Mouse (Mus musculus) left cerebral cortex, postnatal 36 days (tissue): ENCODE results near the gene Ccr6. TPM values are rescaled to one million over a fixed set of nuclear protein-coding genes. Genes with fewer than 3 reads are reported as not detected.
"Not testable (repeated sequence)": the region's sequence is repeated elsewhere in the genome, so short reads cannot be mapped to it uniquely, and the experiment has no call there.

Source experiments
- DNase-seq, 2 experiments: peaks; one replicate each; pipeline ENCODE4 v3.0.0; 2021 to 2022; ENCODE audit warnings: low spot score in 2 of 2, mixed read lengths in 1 of 2
- intact Hi-C: fragments of 180-260 bp; cut with DNase I; formaldehyde crosslinking; loops from one replicate; pipeline ENCODE4 v1.15.1; 2025
- total RNA-seq, 2 experiments: library from RNA; stranded (reverse); gene quantifications; 2 replicates each; pipeline ENCODE4 v1.2.3; 2021

The Ccr6 gene
- total RNA-seq: under 1 TPM in 1 of 2 experiments, not detected in 1; 0.57 TPM

GRCm38 (mm10) chr17:8235743-8236142, at the start of gene Ccr6:
Ccr6 (plus strand) TSS chr17:8236043.
- intact Hi-C loops: no loop called here
- no peak for DNase-seq

- intact Hi-C loops: loop anchor here (10.0 kb wide), 1 partner anchor 91 kb away; the partner anchor contains the start of gene Mpc1
- no peak for DNase-seq
Measured at GRCm38 (mm10) chr17:8193678-8194077, 42.2 kb upstream of the Ccr6 start.

GRCm38 (mm10) chr17:8195685-8196376, 40.0 kb upstream of the Ccr6 start:
- no peak for DNase-seq
- intact Hi-C loops: loop anchor here (10.0 kb wide), 1 partner anchor 89 kb away; the partner anchor contains the start of gene Mpc1

GRCm38 (mm10) chr17:8197652-8198051, 38.2 kb upstream of the Ccr6 start:
- intact Hi-C loops: loop anchor here (10.0 kb wide), 1 partner anchor 87 kb away; the partner anchor contains the start of gene Mpc1
- DNase-seq: no peak

GRCm38 (mm10) chr17:8199067-8199935, 36.5 kb upstream of the Ccr6 start:
- intact Hi-C loops: loop anchor here (10.0 kb wide), 1 partner anchor 86 kb away; the partner anchor contains the start of gene Mpc1

GRCm38 (mm10) chr17:8199936-8200330, 35.9 kb upstream of the Ccr6 start:
- no peak for DNase-seq
- intact Hi-C loops: loop anchor here (10.0 kb wide), 1 partner anchor 85 kb away; the partner anchor contains the start of gene Mpc1

More at GRCm38 (mm10) chr17:8199067-8199935, 36.5 kb upstream of the Ccr6 start:
- no peak for DNase-seq

- DNase-seq: no peak
- intact Hi-C loops: no loop called here
Measured at GRCm38 (mm10) chr17:8203487-8203886, 32.4 kb upstream of the Ccr6 start.

GRCm38 (mm10) chr17:8205221-8205631, 30.6 kb upstream of the Ccr6 start:
- intact Hi-C loops: not testable (repeated sequence)

GRCm38 (mm10) chr17:8206691-8207090, 29.2 kb upstream of the Ccr6 start:
- no peak for DNase-seq
- intact Hi-C loops: no loop called here

More at GRCm38 (mm10) chr17:8205221-8205631, 30.6 kb upstream of the Ccr6 start:
- DNase-seq: peak in 1 of 2 experiments; percentile 0

- intact Hi-C loops: no loop called here
- no peak for DNase-seq
Measured at GRCm38 (mm10) chr17:8209696-8210095, 26.1 kb upstream of the Ccr6 start.

- no peak for DNase-seq
- intact Hi-C loops: no loop called here
Measured at GRCm38 (mm10) chr17:8210170-8210569, 25.7 kb upstream of the Ccr6 start.

- intact Hi-C loops: no loop called here
- DNase-seq: no peak
Measured at GRCm38 (mm10) chr17:8210675-8211074, 25.2 kb upstream of the Ccr6 start.

- intact Hi-C loops: no loop called here
- DNase-seq: no peak
Measured at GRCm38 (mm10) chr17:8211399-8211798, 24.4 kb upstream of the Ccr6 start.

- intact Hi-C loops: no loop called here
- peak in 1 of 2 experiments; percentile 2 for DNase-seq
Measured at GRCm38 (mm10) chr17:8214369-8214768, 21.5 kb upstream of the Ccr6 start.

GRCm38 (mm10) chr17:8215016-8215745, 20.7 kb upstream of the Ccr6 start:
- DNase-seq: peak in 1 of 2 experiments; percentile 2
- intact Hi-C loops: no loop called here

GRCm38 (mm10) chr17:8223225-8223624, 12.6 kb upstream of the Ccr6 start:
- intact Hi-C loops: no loop called here
- no peak for DNase-seq

- intact Hi-C loops: no loop called here
- no peak for DNase-seq
Measured at GRCm38 (mm10) chr17:8224072-8224471, 11.8 kb upstream of the Ccr6 start.

GRCm38 (mm10) chr17:8225166-8225565, 10.7 kb upstream of the Ccr6 start:
- intact Hi-C loops: no loop called here
- no peak for DNase-seq

- DNase-seq: no peak
- intact Hi-C loops: no loop called here
Measured at GRCm38 (mm10) chr17:8225746-8226145, 10.1 kb upstream of the Ccr6 start.

- intact Hi-C loops: no loop called here
- DNase-seq: no peak
Measured at GRCm38 (mm10) chr17:8228622-8229021, 7.2 kb upstream of the Ccr6 start.
